Mouse (Mus musculus): ENCODE data around the gene Elane. TPM values are rescaled to one million over a fixed set of nuclear protein-coding genes. Genes with fewer than 3 reads are reported as not detected.

Gene Elane
- polyA plus RNA-seq, 1 experiment from 2014 or later: 207 TPM

GRCm38 (mm10) chr10:79931797-79932196 lies 45.8 kb downstream of the Elane start:
- no peak overlapping the region for H3K9ac ChIP-seq (replicated peaks)
- ATAC-seq (no peak), DNase-seq (no peak)
- no peak for TF ChIP-seq EP300 (IDR thresholded peaks at IDR 0.05; ENCODE audit: low read depth)
- TF ChIP-seq CTCF (IDR thresholded peaks at IDR 0.05; ENCODE audit: low read depth): no peak
- H3K27me3 ChIP-seq (ENCODE audit: insufficient read depth, low read length): no peaks in the 10 kb centered on the region
- H3K4me3 ChIP-seq (ENCODE audit: low read depth, low read length): no peak overlapping the region
- H3K4me1 ChIP-seq (ENCODE audit: insufficient read depth): peaks cover 60% of the 10 kb centered on the region
- H3K27ac ChIP-seq (ENCODE audit: low read depth): no peak overlapping the region
- WGBS (ENCODE audit: insufficient replicate concordance): 65% methylated on average over 8 of the region's 9 CpGs
- no peaks in the 10 kb centered on the region for H3K9me3 ChIP-seq (ENCODE audit: low read length)
- peaks cover 44% of the 10 kb centered on the region for H3K36me3 ChIP-seq (replicated peaks; ENCODE audit: insufficient read depth, low read length)
- no peak overlapping the region for H3K4me2 ChIP-seq (ENCODE audit: low read depth, low read length)

DNA sequence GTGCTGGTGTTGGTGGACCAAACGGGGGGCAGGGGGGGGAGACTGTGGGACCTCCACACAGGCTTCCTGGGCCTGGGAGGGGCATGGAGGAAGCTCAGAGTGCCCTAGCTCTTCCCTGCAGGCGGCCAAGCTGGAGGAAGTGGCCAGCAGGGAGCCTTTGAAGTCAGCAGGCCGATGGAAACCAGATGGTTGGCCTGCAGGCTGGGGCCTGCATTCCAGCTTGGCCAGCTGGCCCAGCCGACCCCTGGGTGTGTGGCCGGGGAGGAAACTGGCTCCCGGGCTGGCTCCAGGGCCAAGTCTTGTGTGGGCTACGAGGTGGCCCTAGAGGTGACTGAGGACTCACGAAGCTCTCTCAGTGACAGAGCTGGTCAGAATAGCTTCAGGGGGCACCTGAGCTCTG lies 46.7 kb downstream of the Elane start:
- Histone ChIP-seq H3K36me3 (replicated peaks; ENCODE audit: insufficient read depth, low read length) (peaks cover 45% of the 10 kb centered on the region), H3K4me3 (ENCODE audit: low read depth, low read length) (no peak overlapping the region)

DNA sequence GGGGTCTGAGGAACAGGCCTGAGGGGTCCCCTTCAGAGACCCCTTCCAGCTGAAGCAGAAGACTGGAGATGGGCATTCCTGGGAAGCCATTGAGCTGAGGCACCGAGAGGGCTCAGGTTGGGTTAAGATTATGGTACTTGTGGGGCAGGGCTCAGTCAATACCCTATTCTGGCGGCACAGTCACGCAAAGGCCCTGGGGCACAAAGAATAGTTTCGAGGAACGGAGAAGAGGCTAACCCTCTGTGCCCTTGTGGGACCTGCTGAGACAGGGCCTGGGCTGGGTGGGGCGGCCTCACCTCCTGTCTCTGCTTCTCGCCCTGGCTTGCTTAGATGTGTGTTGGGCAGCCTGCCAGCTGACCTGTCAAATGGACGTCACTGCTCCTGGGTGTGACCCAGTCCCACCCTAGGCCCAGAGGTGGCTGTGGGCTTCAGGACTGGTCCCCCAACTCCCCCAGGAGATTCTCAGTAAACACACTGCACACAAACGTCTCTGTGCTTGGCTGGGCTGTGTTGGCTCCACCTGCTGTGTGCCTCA lies 47.2 kb downstream of the Elane start:
- no peak for ATAC-seq
- Histone ChIP-seq H3K9me3 (ENCODE audit: low read length) (no peaks in the 10 kb centered on the region), H3K27ac (ENCODE audit: low read depth) (no peak overlapping the region), H3K4me1 (ENCODE audit: insufficient read depth) (peaks cover 74% of the 10 kb centered on the region), H3K36me3 (replicated peaks; ENCODE audit: insufficient read depth, low read length) (peaks cover 48% of the 10 kb centered on the region), H3K4me3 (ENCODE audit: low read depth, low read length) (no peak overlapping the region), H3K27me3 (ENCODE audit: insufficient read depth, low read length) (no peaks in the 10 kb centered on the region), H3K4me2 (ENCODE audit: low read depth, low read length) (0 out of 2 replicates have a peak overlapping the region, but pooled peaks have one; percentile 22), H3K9ac (replicated peaks) (peak overlapping the region; percentile 16; the same call in 1 of the 2 replicates)
- DNase-seq: no peak
- TF ChIP-seq EP300 (IDR thresholded peaks at IDR 0.05; ENCODE audit: low read depth): no peak
- TF ChIP-seq CTCF (IDR thresholded peaks at IDR 0.05; ENCODE audit: low read depth): no peak
- 71% methylated on average over 9 of the region's 9 CpGs for WGBS (ENCODE audit: insufficient replicate concordance)

More for the DNA sequence above, 46.7 kb downstream of the Elane start:
- H3K27me3 ChIP-seq (ENCODE audit: insufficient read depth, low read length): no peaks in the 10 kb centered on the region
- DNase-seq (no peak), ATAC-seq (no peak)
- peaks cover 69% of the 10 kb centered on the region for H3K4me1 ChIP-seq (ENCODE audit: insufficient read depth)
- no peaks in the 10 kb centered on the region for H3K9me3 ChIP-seq (ENCODE audit: low read length)
- H3K27ac ChIP-seq (ENCODE audit: low read depth): no peak overlapping the region; the same call in 1 of the 2 replicates
- H3K9ac ChIP-seq (replicated peaks): no peak overlapping the region
- 50% methylated on average over 8 of the region's 8 CpGs for WGBS (ENCODE audit: insufficient replicate concordance)
- TF ChIP-seq CTCF (IDR thresholded peaks at IDR 0.05; ENCODE audit: low read depth) (no peak), EP300 (IDR thresholded peaks at IDR 0.05; ENCODE audit: low read depth) (no peak)
- H3K4me2 ChIP-seq (ENCODE audit: low read depth, low read length): peak overlapping the region; percentile 22; the same call in 1 of the 2 replicates

DNA sequence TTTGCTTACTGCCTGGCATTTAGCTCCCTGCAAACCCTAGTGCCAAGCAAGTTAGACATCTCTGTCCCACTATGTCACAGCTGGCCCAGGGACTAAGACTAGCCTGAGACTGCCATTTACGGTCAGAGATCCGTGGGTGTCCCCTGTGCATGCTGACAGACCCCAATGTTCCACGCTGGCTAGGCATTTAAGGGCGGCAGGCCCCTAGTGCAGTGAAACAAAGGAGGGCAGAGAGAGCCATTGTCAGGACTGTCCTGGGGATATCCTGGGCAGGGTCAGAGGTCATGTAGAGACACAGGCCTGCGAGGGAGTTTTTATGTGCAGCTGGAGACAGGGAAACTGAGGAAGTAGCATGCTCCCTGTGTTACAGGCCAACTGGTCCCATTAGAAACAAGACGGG lies 47.8 kb downstream of the Elane start:
- H3K4me3 ChIP-seq (ENCODE audit: low read depth, low read length): no peak overlapping the region
- TF ChIP-seq EP300 (IDR thresholded peaks at IDR 0.05; ENCODE audit: low read depth) (no peak), CTCF (IDR thresholded peaks at IDR 0.05; ENCODE audit: low read depth) (no peak)
- WGBS (ENCODE audit: insufficient replicate concordance): 77% methylated on average over 6 of the region's 6 CpGs
- H3K27me3 ChIP-seq (ENCODE audit: insufficient read depth, low read length): no peaks in the 10 kb centered on the region
- no peaks in the 10 kb centered on the region for H3K9me3 ChIP-seq (ENCODE audit: low read length)
- H3K36me3 ChIP-seq (replicated peaks; ENCODE audit: insufficient read depth, low read length): peaks cover 52% of the 10 kb centered on the region
- no peak overlapping the region for H3K4me2 ChIP-seq (ENCODE audit: low read depth, low read length)
- H3K4me1 ChIP-seq (ENCODE audit: insufficient read depth): peaks cover 79% of the 10 kb centered on the region
- ATAC-seq (no peak), DNase-seq (no peak)
- H3K9ac ChIP-seq (replicated peaks): no peak overlapping the region; the same call in 1 of the 2 replicates
- H3K27ac ChIP-seq (ENCODE audit: low read depth): peak overlapping the region; percentile 88

DNA sequence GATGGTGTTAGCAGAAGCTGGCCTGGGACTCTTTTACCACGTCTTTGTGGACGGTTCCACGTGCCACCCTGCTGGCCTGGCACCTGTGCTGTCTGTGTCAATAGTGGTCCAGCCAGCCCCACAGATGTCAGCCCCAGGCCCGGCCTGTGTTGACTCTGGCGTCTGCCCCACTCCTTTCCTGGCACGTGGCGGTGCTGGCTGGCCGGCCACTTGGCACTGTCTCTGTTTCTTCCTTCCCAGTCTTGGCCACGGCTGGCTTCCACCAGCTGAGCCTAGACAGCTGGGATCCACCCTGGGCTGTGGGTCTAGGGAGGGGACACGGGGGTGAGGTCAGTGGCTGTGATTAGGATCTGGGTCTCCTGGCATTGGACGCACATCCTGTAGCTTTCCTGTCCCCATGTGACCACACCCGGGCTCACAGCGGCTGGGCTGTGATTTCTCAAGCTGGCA lies 48.2 kb downstream of the Elane start:
- Histone ChIP-seq H3K27ac (ENCODE audit: low read depth) (peak overlapping the region; percentile 88), H3K4me2 (ENCODE audit: low read depth, low read length) (no peak overlapping the region), H3K36me3 (replicated peaks; ENCODE audit: insufficient read depth, low read length) (peaks cover 52% of the 10 kb centered on the region), H3K4me1 (ENCODE audit: insufficient read depth) (peaks cover 79% of the 10 kb centered on the region), H3K27me3 (ENCODE audit: insufficient read depth, low read length) (no peaks in the 10 kb centered on the region), H3K9me3 (ENCODE audit: low read length) (no peaks in the 10 kb centered on the region), H3K9ac (replicated peaks) (no peak overlapping the region), H3K4me3 (ENCODE audit: low read depth, low read length) (no peak overlapping the region)
- TF ChIP-seq EP300 (IDR thresholded peaks at IDR 0.05; ENCODE audit: low read depth) (no peak), CTCF (IDR thresholded peaks at IDR 0.05; ENCODE audit: low read depth) (no peak)
- ATAC-seq (peak; percentile 14), DNase-seq (peak; percentile 65)
- 42% methylated on average over 13 of the region's 13 CpGs for WGBS (ENCODE audit: insufficient replicate concordance)

GRCm38 (mm10) chr10:79934794-79935569 lies 48.9 kb downstream of the Elane start:
- Histone ChIP-seq H3K4me2 (ENCODE audit: low read depth, low read length) (no peak overlapping the region), H3K36me3 (replicated peaks; ENCODE audit: insufficient read depth, low read length) (peaks cover 55% of the 10 kb centered on the region), H3K9me3 (ENCODE audit: low read length) (no peaks in the 10 kb centered on the region), H3K27me3 (ENCODE audit: insufficient read depth, low read length) (no peaks in the 10 kb centered on the region), H3K4me3 (ENCODE audit: low read depth, low read length) (no peak overlapping the region), H3K4me1 (ENCODE audit: insufficient read depth) (peaks cover 80% of the 10 kb centered on the region), H3K27ac (ENCODE audit: low read depth) (peak overlapping the region; percentile 88), H3K9ac (replicated peaks) (no peak overlapping the region)
- no peak for ATAC-seq
- TF ChIP-seq CTCF (IDR thresholded peaks at IDR 0.05; ENCODE audit: low read depth) (no peak), EP300 (IDR thresholded peaks at IDR 0.05; ENCODE audit: low read depth) (no peak)
- no peak for DNase-seq
- WGBS (ENCODE audit: insufficient replicate concordance): 80% methylated on average over 16 of the region's 16 CpGs

Data from liver, postnatal 0 days (tissue).